Mouse (Mus musculus): ENCODE data around the gene Fxn.
A peak's percentile ranks its signal among the peaks of the same experiment; 100 is the strongest.
"Not testable (repeated sequence)": the region's sequence is repeated elsewhere in the genome, so short reads cannot be mapped to it uniquely, and the experiment has no call there.

The Fxn gene

DNA sequence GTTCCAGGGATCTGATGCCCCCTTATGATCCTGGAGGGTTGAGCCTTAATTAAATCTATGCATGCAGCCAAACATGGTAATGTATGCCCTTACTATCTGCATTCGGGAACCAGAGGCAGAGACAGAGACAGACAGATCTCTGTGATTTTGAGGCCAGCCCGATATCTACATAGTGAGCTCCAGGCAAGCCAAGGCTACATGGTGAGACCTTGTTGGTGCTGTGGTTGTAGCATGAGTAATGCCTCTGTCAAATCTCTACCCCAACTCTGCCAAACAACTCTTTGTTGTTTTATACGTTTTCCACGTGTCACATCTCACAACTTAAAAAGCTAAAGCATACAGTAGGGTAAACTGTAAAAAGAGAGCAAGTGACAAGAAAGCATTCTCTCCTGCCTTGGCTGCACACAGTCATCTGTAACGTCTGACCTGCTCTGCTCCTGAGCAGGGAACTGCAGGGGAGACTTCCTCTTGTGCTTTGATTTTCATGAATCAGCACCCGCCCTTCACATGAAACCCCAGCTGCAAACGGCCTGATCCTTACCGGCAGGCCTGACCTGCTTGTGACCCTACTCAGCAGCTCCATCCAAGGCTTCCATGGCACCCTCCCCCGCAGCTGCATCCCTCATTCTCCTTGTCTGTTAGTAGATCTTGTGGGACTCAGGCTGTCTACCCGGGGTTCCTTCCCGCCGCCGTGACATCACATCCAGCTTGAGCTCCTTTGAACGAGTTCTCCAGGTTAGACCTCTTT lies 38.4 kb downstream of the Fxn start:
- DNase-seq (ENCODE audit: extremely low read depth, low read depth, low spot score), result no peak

GRCm38 (mm10) chr19:24241271-24241670 lies 39.1 kb downstream of the Fxn start:
- DNase-seq (ENCODE audit: extremely low read depth, low read depth, low spot score), result no peak

GRCm38 (mm10) chr19:24238011-24238410 lies 42.4 kb downstream of the Fxn start:
- DNase-seq (ENCODE audit: extremely low read depth, low read depth, low spot score), result peak; percentile 86

DNA sequence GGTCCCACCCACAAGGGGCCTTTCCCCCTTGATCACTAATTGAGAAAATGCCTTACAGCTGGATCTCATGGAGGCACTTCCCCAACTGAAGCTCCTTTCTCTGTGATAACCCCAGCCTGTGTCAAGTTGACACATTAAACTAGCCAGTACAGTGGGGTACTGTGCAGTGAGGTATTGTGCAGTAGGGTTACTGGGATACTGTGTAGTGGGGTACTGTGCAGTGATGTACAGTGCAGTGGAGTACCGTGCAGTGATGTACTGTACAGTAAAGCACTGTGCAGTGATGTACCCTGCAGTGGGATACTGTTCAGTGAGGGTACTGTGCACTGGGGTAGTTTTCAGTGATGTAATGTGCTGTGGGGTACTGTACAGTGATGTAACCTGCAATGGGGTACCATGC lies 48.0 kb downstream of the Fxn start:
- not testable (repeated sequence) for DNase-seq (ENCODE audit: extremely low read depth, low read depth, low spot score)

DNA sequence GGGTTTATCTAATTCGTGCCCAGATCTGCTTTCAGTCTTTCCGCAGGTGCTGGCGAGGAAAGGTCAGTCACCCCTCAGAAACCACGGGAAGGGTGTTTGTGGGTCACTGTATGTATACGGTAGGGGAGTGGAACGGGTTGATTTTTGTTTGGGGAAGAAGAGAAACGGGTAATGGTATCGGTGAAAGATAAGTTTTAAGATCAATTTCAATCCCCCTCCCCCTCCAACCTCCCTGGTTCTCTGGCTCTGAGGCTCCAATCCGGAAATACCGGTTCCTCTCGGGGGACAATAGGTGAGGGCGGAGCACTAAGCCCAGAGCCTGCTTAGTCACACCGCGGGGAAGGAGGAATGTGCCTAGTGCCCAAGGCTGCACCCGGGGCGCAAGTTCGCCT lies 55.1 kb downstream of the Fxn start:
- DNase-seq (ENCODE audit: extremely low read depth, low read depth, low spot score), result peak; percentile 43

GRCm38 (mm10) chr19:24224500-24225304 lies 55.7 kb downstream of the Fxn start, which contains the start of gene Tjp2:
Gene Tjp2 (minus strand): TSS chr19:24225030.
- DNase-seq (ENCODE audit: extremely low read depth, low read depth, low spot score), result no peak

GRCm38 (mm10) chr19:24223851-24224251 lies 56.6 kb downstream of the Fxn start:
- DNase-seq (ENCODE audit: extremely low read depth, low read depth, low spot score), result no peak

DNA sequence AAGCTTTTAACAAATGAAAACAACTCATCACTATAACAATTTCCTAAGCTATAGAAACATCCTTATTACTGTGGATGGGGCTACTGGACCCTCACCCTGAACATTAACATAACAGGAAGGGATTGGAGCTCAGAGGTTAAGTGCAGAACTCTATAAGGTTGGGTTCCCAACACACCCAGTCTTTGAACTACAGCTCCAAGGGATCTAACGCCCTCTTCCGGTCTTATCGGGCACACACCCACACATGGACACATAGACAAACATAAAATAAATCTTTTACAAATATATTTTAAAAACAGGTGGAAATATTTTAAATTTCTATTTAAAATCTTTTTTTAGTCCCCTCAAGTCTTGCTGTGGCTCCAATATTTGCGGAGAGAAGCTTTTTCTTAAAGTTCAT lies 59.0 kb downstream of the Fxn start:
- DNase-seq (ENCODE audit: extremely low read depth, low read depth, low spot score), result no peak

GRCm38 (mm10) chr19:24220795-24221445 lies 59.5 kb downstream of the Fxn start:
- no peak for DNase-seq (ENCODE audit: extremely low read depth, low read depth, low spot score)

DNA sequence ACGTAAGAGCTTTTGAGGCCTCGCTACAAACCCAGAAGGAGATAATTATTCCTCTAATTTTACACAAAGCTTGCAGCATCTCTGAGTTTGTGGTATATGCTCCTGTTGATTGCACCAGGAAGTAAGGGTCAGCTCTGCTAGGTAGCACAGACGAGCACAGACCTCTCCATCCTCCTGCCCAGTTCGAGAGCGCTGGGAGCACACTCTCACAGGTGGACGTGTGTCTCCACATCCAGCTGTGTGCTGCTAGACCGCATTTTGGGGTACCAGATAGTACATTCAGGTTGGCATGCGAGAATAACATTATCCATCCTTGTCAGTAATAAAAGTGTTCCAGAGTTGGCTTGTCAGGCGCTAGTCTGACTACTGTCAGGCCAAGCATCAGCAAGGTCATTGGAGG lies 61.4 kb downstream of the Fxn start:
- no peak for DNase-seq (ENCODE audit: extremely low read depth, low read depth, low spot score)

- no peak for DNase-seq (ENCODE audit: extremely low read depth, low read depth, low spot score)
These were observed 62.1 kb downstream of the Fxn start for GRCm38 (mm10) chr19:24218291-24218690.

DNA sequence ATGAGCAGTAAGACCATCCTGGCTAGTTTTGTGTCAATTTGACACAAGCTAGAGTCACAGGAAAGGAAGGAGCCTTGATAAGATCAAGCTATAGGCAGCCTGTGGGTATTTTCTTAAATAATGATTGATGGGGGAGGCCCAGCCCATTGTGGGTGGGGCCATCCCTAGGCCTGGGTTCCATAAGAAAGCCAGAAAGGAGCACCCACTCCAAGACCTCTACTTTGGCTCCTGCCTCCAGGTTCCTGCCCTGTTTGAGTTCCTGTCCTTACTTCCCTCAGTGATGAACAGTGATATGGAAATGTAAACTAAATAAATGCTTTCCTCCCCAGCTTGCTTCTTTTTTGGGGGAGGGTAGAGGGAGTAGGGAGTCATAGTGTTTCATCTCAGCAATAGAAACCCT lies 62.6 kb downstream of the Fxn start:
- DNase-seq (ENCODE audit: extremely low read depth, low read depth, low spot score), result no peak

DNA sequence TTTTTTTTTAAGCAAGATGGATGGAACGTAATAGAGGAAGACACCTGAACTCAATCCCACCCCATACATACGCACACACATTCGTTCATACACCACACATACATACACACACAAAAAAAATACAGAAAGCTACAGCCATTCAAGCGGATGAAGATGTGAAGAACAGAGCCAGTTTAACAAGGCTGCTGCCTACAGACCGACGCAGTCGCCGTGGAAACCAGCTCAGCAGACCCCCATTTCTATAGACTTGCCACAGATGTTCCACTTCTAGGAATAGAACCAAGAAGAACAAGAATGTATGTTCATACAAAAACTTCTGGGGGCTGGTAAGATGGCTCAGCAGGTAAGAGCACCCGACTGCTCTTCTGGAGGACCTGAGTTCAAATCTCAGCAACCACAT lies 63.6 kb downstream of the Fxn start:
- DNase-seq (ENCODE audit: extremely low read depth, low read depth, low spot score), result no peak

- no peak for DNase-seq (ENCODE audit: extremely low read depth, low read depth, low spot score)
These were observed 65.5 kb downstream of the Fxn start for GRCm38 (mm10) chr19:24214939-24215338.

GRCm38 (mm10) chr19:24213299-24213698 lies 67.1 kb downstream of the Fxn start:
- no peak for DNase-seq (ENCODE audit: extremely low read depth, low read depth, low spot score)

DNA sequence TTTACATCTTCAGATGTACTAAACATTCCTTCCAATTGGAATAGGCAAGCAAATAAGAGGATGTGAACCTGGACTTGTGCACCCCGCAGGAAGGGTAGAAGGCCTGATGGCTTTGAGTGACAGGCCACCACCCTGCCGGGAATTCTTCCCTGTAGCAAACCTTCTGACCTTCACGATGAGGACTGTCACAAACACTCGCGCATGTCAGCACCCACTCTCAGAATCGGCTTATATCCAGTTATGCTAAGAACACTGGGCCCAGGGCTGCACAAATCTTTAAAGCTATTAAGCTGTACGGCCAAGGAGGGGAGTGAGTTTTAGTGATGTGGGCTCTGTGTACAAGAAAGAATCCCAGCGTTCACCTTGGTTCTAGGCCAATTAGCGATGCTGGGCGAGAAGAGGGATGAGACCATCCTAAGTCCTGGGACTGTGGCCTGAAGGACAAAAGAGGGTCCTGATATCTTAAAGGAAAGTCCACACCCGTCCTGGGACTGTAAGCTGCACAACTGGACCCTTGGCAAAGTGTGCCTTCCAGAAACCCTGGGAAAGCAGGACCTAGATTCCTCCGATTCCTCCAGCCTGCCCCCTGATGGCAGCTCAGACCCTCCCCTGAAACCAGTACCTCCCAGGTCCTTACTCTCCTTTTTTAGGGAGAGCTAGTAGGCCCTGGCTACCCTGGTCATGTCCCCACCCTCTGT lies 67.7 kb downstream of the Fxn start:
- no peak for DNase-seq (ENCODE audit: extremely low read depth, low read depth, low spot score)

Data from fat pad, adult 2 months (tissue).